Mouse (Mus musculus) left cerebral cortex, postnatal 36 days (tissue): Measurements from ENCODE around the gene Snx32. TPM values are rescaled to one million over a fixed set of nuclear protein-coding genes. Genes with fewer than 3 reads are reported as not detected.

Experiments
- total RNA-seq, 2 experiments: library from RNA; stranded (reverse); gene quantifications; 2 replicates each; pipeline ENCODE4 v1.2.3; 2021

Gene Snx32
- total RNA-seq, 2 experiments from 2014 or later, result 77.2 to 89.0 TPM

Other genes starting within 250 kb of the Snx32 start
- 10 to 100 TPM; 62.0 to 63.1 TPM for gene Pacs1, start 237.4 kb downstream of the Snx32 start, total RNA-seq
- 100 to 1,000 TPM; 201 to 202 TPM for gene Sf3b2, start 215.1 kb downstream of the Snx32 start, total RNA-seq
- 10 to 100 TPM; 78.9 to 87.4 TPM for gene Gal3st3, start 212.2 kb downstream of the Snx32 start, total RNA-seq
- not detected for gene Catsper1, start 174.8 kb downstream of the Snx32 start, total RNA-seq
- gene Cst6, start 161.0 kb downstream of the Snx32 start, total RNA-seq, result 10 to 100 TPM; 20.8 to 35.6 TPM
- gene Eif1ad, start 143.8 kb downstream of the Snx32 start, total RNA-seq, result 10 to 100 TPM; 20.5 to 24.2 TPM
- gene Banf1, start 143.4 kb downstream of the Snx32 start, total RNA-seq, result 10 to 100 TPM; 74.3 to 83.3 TPM
- 100 to 1,000 TPM in 1 of 2 experiments, 10 to 100 TPM in 1; 75.6 to 103 TPM for gene Sart1, start 121.8 kb downstream of the Snx32 start, total RNA-seq
- not detected for gene Tsga10ip, start 108.0 kb downstream of the Snx32 start, total RNA-seq
- 100 to 1,000 TPM; 245 to 260 TPM for gene Drap1, start 85.6 kb downstream of the Snx32 start, total RNA-seq
- gene AI837181, start 85.4 kb downstream of the Snx32 start, total RNA-seq, result 10 to 100 TPM; 70.2 to 78.3 TPM
- not detected for gene Fosl1, start 63.0 kb downstream of the Snx32 start, total RNA-seq
- 10 to 100 TPM; 28.5 to 31.7 TPM for gene Ccdc85b, start 52.6 kb downstream of the Snx32 start, total RNA-seq
- 10 to 100 TPM; 87.2 to 95.1 TPM for gene Fibp, start 49.9 kb downstream of the Snx32 start, total RNA-seq
- gene Ctsw, start 42.0 kb downstream of the Snx32 start, total RNA-seq, result under 1 TPM in 1 of 2 experiments, not detected in 1; 0.86 TPM
- gene Efemp2, start 36.6 kb downstream of the Snx32 start, total RNA-seq, result 10 to 100 TPM; 11.2 to 16.0 TPM
- gene Mus81, start 22.1 kb downstream of the Snx32 start, total RNA-seq, result 10 to 100 TPM; 30.5 to 31.1 TPM
- gene Cfl1, start 20.1 kb downstream of the Snx32 start, total RNA-seq, result 1,000 to 10,000 TPM; 1,319 to 1,567 TPM
- gene 1700020D05Rik, start 6.8 kb downstream of the Snx32 start, total RNA-seq, result 10 to 100 TPM in 1 of 2 experiments, 1 to 10 TPM in 1; 2.7 to 11.0 TPM
- not detected for gene Ovol1, start 50.1 kb upstream of the Snx32 start, total RNA-seq
- 1 to 10 TPM; 6.6 to 7.3 TPM for gene Ap5b1, start 57.5 kb upstream of the Snx32 start, total RNA-seq
- 10 to 100 TPM; 73.2 to 74.8 TPM for gene Rnaseh2c, start 91.3 kb upstream of the Snx32 start, total RNA-seq
- 100 to 1,000 TPM in 1 of 2 experiments, 10 to 100 TPM in 1; 80.4 to 105 TPM for gene Kat5, start 99.7 kb upstream of the Snx32 start, total RNA-seq
- gene Rela, start 126.9 kb upstream of the Snx32 start, total RNA-seq, result 10 to 100 TPM; 18.1 to 19.8 TPM
- gene Sipa1, start 153.2 kb upstream of the Snx32 start, total RNA-seq, result 10 to 100 TPM; 14.0 to 22.8 TPM
- 10 to 100 TPM; 17.3 to 19.2 TPM for gene Map3k11, start 178.2 kb upstream of the Snx32 start, total RNA-seq
- gene Pcnx3, start 178.4 kb upstream of the Snx32 start, total RNA-seq, result 10 to 100 TPM; 66.1 to 83.1 TPM
- not detected for gene Kcnk7, start 193.8 kb upstream of the Snx32 start, total RNA-seq
- gene Ehbp1l1, start 215.8 kb upstream of the Snx32 start, total RNA-seq, result 10 to 100 TPM; 22.9 to 27.1 TPM
- gene Fam89b, start 219.1 kb upstream of the Snx32 start, total RNA-seq, result 10 to 100 TPM; 26.8 to 28.7 TPM
- 10 to 100 TPM; 25.1 to 40.3 TPM for gene Ltbp3, start 230.4 kb upstream of the Snx32 start, total RNA-seq